Mouse (Mus musculus): Measurements from ENCODE around the gene Hoxb2. TPM values are rescaled to one million over a fixed set of nuclear protein-coding genes. Genes with fewer than 3 reads are reported as not detected.

Gene Hoxb2
- total and polyA plus RNA-seq, 3 experiments: 18.7 to 69.6 (median 22.6) TPM

DNA sequence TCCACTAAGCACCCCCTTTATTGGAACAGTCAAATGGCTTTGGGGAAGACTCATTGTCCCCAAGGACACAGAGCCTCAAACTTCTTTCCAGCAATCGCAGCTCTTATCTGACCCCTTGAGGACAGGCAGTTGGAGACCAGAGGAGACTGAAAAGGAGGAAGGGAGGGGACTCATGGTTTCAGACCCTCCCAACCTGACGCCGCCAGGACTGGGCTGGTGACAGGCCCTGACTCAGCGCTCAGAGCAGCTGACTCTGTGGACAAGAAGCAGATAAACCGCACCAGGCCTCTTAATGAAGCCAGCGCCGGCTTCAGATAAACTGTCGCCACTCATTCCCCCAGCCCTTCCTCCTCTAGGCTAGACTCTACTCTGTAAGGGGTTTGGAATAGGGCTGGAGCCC is 49.6 kb downstream of the Hoxb2 start:
- peak; percentile 53 for DNase-seq

Small RNA genes within 50 kb of the gene (microRNA-seq; reads per million reads assigned to microRNA genes)
- gene Mir10a: 39,672 to 40,568 reads per million in 2 experiments

Other genes with a start within 250 kb of the Hoxb2 start
- not detected for gene Calcoco2, start 238.6 kb upstream of the Hoxb2 start, total RNA-seq (2021)
- not detected in 2 replicates for gene Calcoco2, start 238.6 kb upstream of the Hoxb2 start, polyA plus RNA-seq (2012; rRNA removed)
- gene Ttll6, start 216.7 kb upstream of the Hoxb2 start, total RNA-seq (2021): not detected
- 0.03 TPM in 1 of 2 replicates, not detected in the other for gene Ttll6, start 216.7 kb upstream of the Hoxb2 start, polyA plus RNA-seq (2012; rRNA removed)
- not detected for gene Hoxb13, start 156.2 kb upstream of the Hoxb2 start, total RNA-seq (2021)
- gene Hoxb13, start 156.2 kb upstream of the Hoxb2 start, polyA plus RNA-seq (2012; rRNA removed): not detected in 2 replicates
- 100 to 1,000 TPM; 183 to 377 TPM for gene Hoxb9, start 79.1 kb upstream of the Hoxb2 start, total RNA-seq (2021)
- 156 and 180 TPM in 2 replicates for gene Hoxb9, start 79.1 kb upstream of the Hoxb2 start, polyA plus RNA-seq (2012; rRNA removed)
- 10 to 100 TPM; 67.3 to 93.9 TPM for gene Hoxb8, start 68.6 kb upstream of the Hoxb2 start, total RNA-seq (2021)
- 357 and 428 TPM in 2 replicates for gene Hoxb8, start 68.6 kb upstream of the Hoxb2 start, polyA plus RNA-seq (2012; rRNA removed)
- 10 to 100 TPM; 46.4 to 46.7 TPM for gene Hoxb7, start 63.9 kb upstream of the Hoxb2 start, total RNA-seq (2021)
- gene Hoxb7, start 63.9 kb upstream of the Hoxb2 start, polyA plus RNA-seq (2012; rRNA removed): 48.8 and 55.9 TPM in 2 replicates
- gene Hoxb6, start 58.0 kb upstream of the Hoxb2 start, total RNA-seq (2021): 10 to 100 TPM; 33.0 to 72.2 TPM
- 201 and 210 TPM in 2 replicates for gene Hoxb6, start 58.0 kb upstream of the Hoxb2 start, polyA plus RNA-seq (2012; rRNA removed)
- 10 to 100 TPM; 15.2 to 31.6 TPM for gene Hoxb5, start 47.2 kb upstream of the Hoxb2 start, total RNA-seq (2021)
- gene Hoxb5, start 47.2 kb upstream of the Hoxb2 start, polyA plus RNA-seq (2012; rRNA removed): 43.4 and 45.6 TPM in 2 replicates
- gene Hoxb4, start 32.3 kb upstream of the Hoxb2 start, total RNA-seq (2021): 10 to 100 TPM; 16.7 to 21.8 TPM
- 27.9 and 30.0 TPM in 2 replicates for gene Hoxb4, start 32.3 kb upstream of the Hoxb2 start, polyA plus RNA-seq (2012; rRNA removed)
- gene Hoxb3, start 27.2 kb upstream of the Hoxb2 start, total RNA-seq (2021): 10 to 100 TPM; 20.1 to 21.9 TPM
- 89.4 and 94.9 TPM in 2 replicates for gene Hoxb3, start 27.2 kb upstream of the Hoxb2 start, polyA plus RNA-seq (2012; rRNA removed)
- not detected for gene Hoxb1, start 15.2 kb downstream of the Hoxb2 start, total RNA-seq (2021)
- gene Hoxb1, start 15.2 kb downstream of the Hoxb2 start, polyA plus RNA-seq (2012; rRNA removed): not detected in 2 replicates
- gene Skap1, start 114.1 kb downstream of the Hoxb2 start, total RNA-seq (2021): 1 to 10 TPM; 5.5 to 6.5 TPM
- gene Skap1, start 114.1 kb downstream of the Hoxb2 start, polyA plus RNA-seq (2012; rRNA removed): 2.9 and 3.3 TPM in 2 replicates